In genomic region chr11:24080541-24080940, GRCm38 (mm10) we compare ENCODE assay signal across 8 mouse cellular contexts. TPM values are rescaled to one million over a fixed set of nuclear protein-coding genes. Genes with fewer than 3 reads are reported as not detected.
DNase-seq lines count a peak whose midpoint lies in the region; ATAC-seq and TF ChIP-seq lines count a peak whose summit lies in the region.

No protein-coding gene starts in this region.

- peak overlapping the region; percentile 61 for H3K9ac ChIP-seq in embryonic facial prominence, embryonic 15.5 days
- H3K9ac ChIP-seq in intestine, embryonic 14.5 days (ENCODE audit: low read length) = peak overlapping the region; percentile 89

- under 1% methylated on average over 30 of the region's 30 CpGs for WGBS in embryonic facial prominence, embryonic 15.5 days
- WGBS in intestine, embryonic 14.5 days = under 1% methylated on average over 28 of the region's 30 CpGs
- under 1% methylated on average over 30 of the region's 30 CpGs for WGBS in midbrain, embryonic 10.5 days

- H3K9me3 ChIP-seq in embryonic facial prominence, embryonic 15.5 days (replicated peaks) = no peaks in the 10 kb centered on the region
- no peaks in the 10 kb centered on the region for H3K9me3 ChIP-seq in intestine, embryonic 14.5 days (ENCODE audit: control insufficient read depth, low read length)
- no peaks in the 10 kb centered on the region for H3K9me3 ChIP-seq in midbrain, embryonic 10.5 days (replicated peaks)

- no peak overlapping the region for H3K27ac ChIP-seq in gastrocnemius, adult 2 months
- peak overlapping the region; percentile 98 for H3K27ac ChIP-seq in embryonic facial prominence, embryonic 15.5 days (replicated peaks)
- peak overlapping the region; percentile 95 for H3K27ac ChIP-seq in intestine, embryonic 14.5 days (ENCODE audit: low read depth)
- peak overlapping the region; percentile 94 for H3K27ac ChIP-seq in midbrain, embryonic 10.5 days (replicated peaks)

- H3K4me2 ChIP-seq in embryonic facial prominence, embryonic 15.5 days (replicated peaks) = peak overlapping the region; percentile 95
- H3K4me2 ChIP-seq in intestine, embryonic 14.5 days (ENCODE audit: low read length) = peak overlapping the region; percentile 100

- TF ChIP-seq CTCF in gastrocnemius, adult 2 months (IDR thresholded peaks at IDR 0.05) = no peak

- DNase-seq in gastrocnemius, adult 2 months = no peak
- no peak for DNase-seq in gastrocnemius, adult 18-20 months (ENCODE audit: low spot score)
- peak; percentile 69 for DNase-seq in ES-CJ7 (ENCODE audit: low read depth, low spot score)
- DNase-seq in intestine, embryonic 14.5 days (ENCODE audit: low spot score) = peak; percentile 88
- peak; percentile 74 for DNase-seq in midbrain, embryonic 10.5 days (ENCODE audit: low spot score)
- DNase-seq in spleen, postnatal 4 days (ENCODE audit: low spot score in 2 of 2) = peak; percentile 62 to 86
- no peak for DNase-seq in cerebellum, adult 8-10 months

- H3K27me3 ChIP-seq in embryonic facial prominence, embryonic 15.5 days = no peaks in the 10 kb centered on the region
- no peaks in the 10 kb centered on the region for H3K27me3 ChIP-seq in intestine, embryonic 14.5 days (replicated peaks; ENCODE audit: control insufficient read depth, insufficient read depth, low read length)
- peaks cover 38% of the 10 kb centered on the region for H3K27me3 ChIP-seq in midbrain, embryonic 10.5 days (ENCODE audit: low read depth, poor library complexity, severe bottlenecking)

- peak overlapping the region; percentile 73 for H3K4me3 ChIP-seq in gastrocnemius, adult 2 months
- peak overlapping the region; percentile 56 for H3K4me3 ChIP-seq in embryonic facial prominence, embryonic 15.5 days (replicated peaks)
- peak overlapping the region; percentile 68 for H3K4me3 ChIP-seq in intestine, embryonic 14.5 days (ENCODE audit: low read depth, low read length)
- peak overlapping the region; percentile 76 for H3K4me3 ChIP-seq in midbrain, embryonic 10.5 days

- peak; percentile 58 for ATAC-seq in embryonic facial prominence, embryonic 15.5 days (ENCODE audit: insufficient number of reproducible peaks, low FRiP score, low TSS enrichment, low read depth)
- ATAC-seq in intestine, embryonic 14.5 days (replicated peaks; ENCODE audit: low FRiP score, low TSS enrichment, low read depth) = peak; percentile 15

- intact Hi-C loops in gastrocnemius, adult 2 months (cut with DNase I) = loop anchor here (10.0 kb wide), 1 partner anchor 1224 kb away; no protein-coding TSS in a partner anchor

- H3K36me3 ChIP-seq in embryonic facial prominence, embryonic 15.5 days = peaks cover 3% of the 10 kb centered on the region; the same call in 1 of the 2 replicates
- H3K36me3 ChIP-seq in intestine, embryonic 14.5 days (ENCODE audit: control insufficient read depth, insufficient read depth, low read length) = peaks cover 4% of the 10 kb centered on the region
- H3K36me3 ChIP-seq in midbrain, embryonic 10.5 days = peaks cover 6% of the 10 kb centered on the region

- H3K4me1 ChIP-seq in embryonic facial prominence, embryonic 15.5 days = peaks cover 24% of the 10 kb centered on the region
- H3K4me1 ChIP-seq in intestine, embryonic 14.5 days (replicated peaks; ENCODE audit: control insufficient read depth, insufficient read depth, low read length) = peaks cover 6% of the 10 kb centered on the region; the same call in 1 of the 2 replicates
- peaks cover 60% of the 10 kb centered on the region for H3K4me1 ChIP-seq in midbrain, embryonic 10.5 days

RNA-seq across cellular contexts. Expression of gene Bcl11a, which starts 2.7 kb away (rescaled TPM):
- total RNA-seq in gastrocnemius, adult 2 months (2021) = not detected
- total RNA-seq in gastrocnemius, adult 18-20 months (2021) = under 1 TPM in 1 of 2 experiments, not detected in 1; 0.05 TPM
- 41.7 and 43.0 TPM in 2 replicates for polyA plus RNA-seq in embryonic facial prominence, embryonic 15.5 days (2015; fragmentation: Nextera tagmentation; extraction: Ambion mirVana)
- polyA plus RNA-seq in intestine, embryonic 14.5 days (2014; fragmentation: Nextera tagmentation; extraction: Ambion mirVana) = 29.1 and 29.6 TPM in 2 replicates
- polyA plus RNA-seq in midbrain, embryonic 10.5 days (2016; fragmentation: Nextera tagmentation; extraction: Ambion mirVana) = 15.8 and 33.2 TPM in 2 replicates

RNA-seq across cellular contexts. Expression of gene A830031A19Rik, which starts 5.7 kb away (rescaled TPM):
- not detected for total RNA-seq in gastrocnemius, adult 2 months (2021)
- not detected for total RNA-seq in gastrocnemius, adult 18-20 months (2021)
- not detected in 2 replicates for polyA plus RNA-seq in embryonic facial prominence, embryonic 15.5 days (2015; fragmentation: Nextera tagmentation; extraction: Ambion mirVana)
- not detected in 2 replicates for polyA plus RNA-seq in intestine, embryonic 14.5 days (2014; fragmentation: Nextera tagmentation; extraction: Ambion mirVana)
- polyA plus RNA-seq in midbrain, embryonic 10.5 days (2016; fragmentation: Nextera tagmentation; extraction: Ambion mirVana) = not detected in 2 replicates

Comparison
In these comparisons a context has a peak if more than half of its experiments do, and no peak if none do; other contexts are left out.
1. DNase-seq: peak in ES-CJ7 (single experiment), intestine, embryonic 14.5 days (single experiment), midbrain, embryonic 10.5 days (single experiment) and spleen, postnatal 4 days (2 of 2); none in gastrocnemius, adult 2 months (single experiment), gastrocnemius, adult 18-20 months (single experiment) and cerebellum, adult 8-10 months (single experiment).
2. Peak in every context shown above with its lines, with median percentiles within 50 percentile points of each other: H3K4me3 ChIP-seq.